Mouse (Mus musculus): ENCODE results near the gene Rad18. TPM values are rescaled to one million over a fixed set of nuclear protein-coding genes. Genes with fewer than 3 reads are reported as not detected.
"Not testable (repeated sequence)": the region's sequence is repeated elsewhere in the genome, so short reads cannot be mapped to it uniquely, and the experiment has no call there.

Rad18 gene
- polyA plus RNA-seq, 1 experiment: 11.3 TPM

DNA sequence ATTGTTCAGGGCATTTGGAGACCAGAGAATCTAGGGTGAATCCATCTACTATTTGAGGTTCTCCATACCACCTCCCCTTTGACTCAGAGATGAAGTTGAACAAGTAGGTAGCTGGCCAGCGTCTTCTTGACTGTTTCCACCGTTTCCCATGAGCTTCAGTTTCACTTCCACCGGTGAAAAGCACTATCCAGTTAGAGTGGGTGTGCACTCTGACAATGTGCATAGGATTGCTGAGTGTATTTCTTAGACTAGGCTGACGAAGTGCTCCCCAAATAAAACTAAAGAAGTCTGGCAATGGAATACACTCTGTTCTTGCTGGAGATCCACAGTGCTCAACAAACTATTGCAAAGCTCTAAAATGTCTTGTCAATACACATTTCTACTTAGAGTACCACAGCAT lies 29.0 kb upstream of the Rad18 start:
- Histone ChIP-seq H3K4me3 (ENCODE audit: insufficient read depth, poor library complexity, severe bottlenecking) (no peak overlapping the region), H3K36me3 (ENCODE audit: control insufficient read depth, insufficient read depth) (no peaks in the 10 kb centered on the region), H3ac (ENCODE audit: control insufficient read depth, insufficient read length, low read depth) (no peak overlapping the region), H3K79me3 (ENCODE audit: low read depth) (no peaks in the 10 kb centered on the region), H3K79me2 (ENCODE audit: control insufficient read depth, insufficient read depth) (no peaks in the 10 kb centered on the region), H3K27me3 (ENCODE audit: control insufficient read depth, insufficient read depth, insufficient read length) (no peaks in the 10 kb centered on the region)
- no peak for TF ChIP-seq FOSL1 (IDR thresholded peaks at IDR 0.05; ENCODE audit: insufficient read depth, low read length, poor library complexity, severe bottlenecking)
- TF ChIP-seq CEBPB (IDR thresholded peaks at IDR 0.05; ENCODE audit: low read depth): no peak
- no peak for TF ChIP-seq MAX (IDR thresholded peaks at IDR 0.05)
- TF ChIP-seq CTCF (IDR thresholded peaks at IDR 0.05; ENCODE audit: control insufficient read depth, insufficient read depth, insufficient read length): no peak
- TF ChIP-seq MYOG (IDR thresholded peaks at IDR 0.05; ENCODE audit: control insufficient read depth, extremely low read depth, insufficient read length): no peak
- no peak for TF ChIP-seq USF1 (IDR thresholded peaks at IDR 0.05; ENCODE audit: low read depth)

DNA sequence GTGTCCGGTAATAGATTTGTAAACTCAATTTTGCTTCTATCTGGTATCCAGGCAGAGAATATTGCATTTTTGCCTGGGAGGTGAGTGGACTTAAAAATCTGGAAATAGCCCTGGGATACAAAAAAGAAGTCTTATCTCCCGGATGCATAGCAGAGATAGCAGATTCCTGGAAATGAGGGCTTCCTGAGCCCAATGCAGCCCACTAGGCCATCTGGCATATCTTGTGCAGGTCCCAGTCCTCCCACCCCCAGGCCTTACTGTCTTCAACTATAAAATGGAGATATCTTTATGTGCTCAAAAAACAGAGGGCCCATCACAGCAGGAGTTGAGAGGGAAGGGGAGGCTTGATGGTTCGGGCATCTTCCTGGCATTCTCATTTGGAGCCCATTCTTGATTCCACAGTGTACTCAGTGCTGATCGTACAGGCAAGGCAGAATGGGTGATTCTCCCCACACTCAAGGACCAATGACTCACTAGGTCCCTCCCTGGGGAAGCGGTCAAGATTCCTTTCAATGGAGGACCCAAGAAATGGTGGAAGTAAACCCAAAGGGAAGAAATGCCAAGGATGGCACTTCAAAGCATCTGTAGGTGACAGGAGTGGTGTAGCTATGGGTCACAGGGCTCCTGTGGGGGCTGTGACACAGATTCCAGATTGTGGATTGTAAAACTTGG lies 24.1 kb upstream of the Rad18 start:
- no peaks in the 10 kb centered on the region for H3K36me3 ChIP-seq (ENCODE audit: control insufficient read depth, insufficient read depth)
- H3K4me3 ChIP-seq (ENCODE audit: insufficient read depth, poor library complexity, severe bottlenecking): no peak overlapping the region
- H3K79me2 ChIP-seq (ENCODE audit: control insufficient read depth, insufficient read depth): no peaks in the 10 kb centered on the region
- H3K79me3 ChIP-seq (ENCODE audit: low read depth): no peaks in the 10 kb centered on the region
- no peak for TF ChIP-seq MYOG (IDR thresholded peaks at IDR 0.05; ENCODE audit: control insufficient read depth, extremely low read depth, insufficient read length)
- TF ChIP-seq MYOD1 (IDR thresholded peaks at IDR 0.05; ENCODE audit: control insufficient read depth, insufficient read length, low read depth): no peak
- no peak for TF ChIP-seq CEBPB (IDR thresholded peaks at IDR 0.05; ENCODE audit: low read depth)
- TF ChIP-seq FOSL1 (IDR thresholded peaks at IDR 0.05; ENCODE audit: insufficient read depth, low read length, poor library complexity, severe bottlenecking): no peak
- no peak for TF ChIP-seq USF1 (IDR thresholded peaks at IDR 0.05; ENCODE audit: low read depth)
- no peak for TF ChIP-seq CTCF (IDR thresholded peaks at IDR 0.05; ENCODE audit: control insufficient read depth, insufficient read depth, insufficient read length)
- TF ChIP-seq MAX (IDR thresholded peaks at IDR 0.05): no peak
- H3K27me3 ChIP-seq (ENCODE audit: control insufficient read depth, insufficient read depth, insufficient read length): no peaks in the 10 kb centered on the region
- no peak overlapping the region for H3ac ChIP-seq (ENCODE audit: control insufficient read depth, insufficient read length, low read depth)

DNA sequence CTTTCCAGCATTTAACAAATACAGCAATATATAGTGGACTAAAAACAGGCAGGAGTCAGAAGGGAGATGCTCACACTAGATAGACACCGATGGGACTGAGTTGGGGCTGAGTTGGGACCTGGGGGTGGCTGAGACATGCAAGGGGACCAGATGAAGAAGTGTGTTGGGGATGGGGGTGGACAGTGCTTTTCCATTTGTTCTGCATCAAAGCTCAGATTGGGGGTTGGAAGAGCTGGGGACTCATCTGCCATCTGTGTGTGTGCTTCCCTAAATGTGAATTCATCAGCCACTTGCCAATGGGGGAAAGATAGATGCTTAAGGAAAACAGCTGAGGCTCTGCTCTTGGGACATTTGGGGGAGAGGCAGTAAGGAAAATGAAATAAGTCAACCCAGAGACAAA lies 23.5 kb upstream of the Rad18 start:
- no peak overlapping the region for H3K4me3 ChIP-seq (ENCODE audit: insufficient read depth, poor library complexity, severe bottlenecking)
- TF ChIP-seq MAX (IDR thresholded peaks at IDR 0.05) (no peak), FOSL1 (IDR thresholded peaks at IDR 0.05; ENCODE audit: insufficient read depth, low read length, poor library complexity, severe bottlenecking) (no peak), MYOD1 (IDR thresholded peaks at IDR 0.05; ENCODE audit: control insufficient read depth, insufficient read length, low read depth) (no peak), MYOG (IDR thresholded peaks at IDR 0.05; ENCODE audit: control insufficient read depth, extremely low read depth, insufficient read length) (no peak), CEBPB (IDR thresholded peaks at IDR 0.05; ENCODE audit: low read depth) (no peak), CTCF (IDR thresholded peaks at IDR 0.05; ENCODE audit: control insufficient read depth, insufficient read depth, insufficient read length) (no peak), USF1 (IDR thresholded peaks at IDR 0.05; ENCODE audit: low read depth) (no peak)
- H3K79me3 ChIP-seq (ENCODE audit: low read depth): no peaks in the 10 kb centered on the region
- no peaks in the 10 kb centered on the region for H3K79me2 ChIP-seq (ENCODE audit: control insufficient read depth, insufficient read depth)
- H3ac ChIP-seq (ENCODE audit: control insufficient read depth, insufficient read length, low read depth): no peak overlapping the region
- H3K27me3 ChIP-seq (ENCODE audit: control insufficient read depth, insufficient read depth, insufficient read length): no peaks in the 10 kb centered on the region
- no peaks in the 10 kb centered on the region for H3K36me3 ChIP-seq (ENCODE audit: control insufficient read depth, insufficient read depth)

DNA sequence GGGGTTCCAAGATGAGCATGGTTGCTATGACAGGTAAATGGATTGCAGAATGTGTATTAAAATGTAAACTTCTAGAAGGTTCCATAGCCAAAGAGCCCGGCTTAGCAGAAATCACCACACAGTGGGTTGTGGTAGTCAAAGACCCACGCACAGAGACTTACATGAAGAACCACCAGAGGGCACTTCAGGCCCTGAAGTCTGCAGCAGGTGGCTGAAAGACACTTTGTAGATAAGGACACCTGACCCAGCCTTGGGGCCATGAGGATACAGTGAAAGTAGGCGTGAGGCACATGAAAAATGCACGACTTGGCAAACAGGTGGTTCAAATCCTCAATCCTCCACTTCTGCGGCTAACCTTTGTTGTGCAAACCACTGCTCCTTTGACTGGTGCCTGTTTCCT lies 20.7 kb upstream of the Rad18 start:
- Histone ChIP-seq H3K27me3 (ENCODE audit: control insufficient read depth, insufficient read depth, insufficient read length) (no peaks in the 10 kb centered on the region), H3ac (ENCODE audit: control insufficient read depth, insufficient read length, low read depth) (no peak overlapping the region), H3K79me3 (ENCODE audit: low read depth) (no peaks in the 10 kb centered on the region), H3K4me3 (ENCODE audit: insufficient read depth, poor library complexity, severe bottlenecking) (no peak overlapping the region), H3K79me2 (ENCODE audit: control insufficient read depth, insufficient read depth) (no peaks in the 10 kb centered on the region), H3K36me3 (ENCODE audit: control insufficient read depth, insufficient read depth) (no peaks in the 10 kb centered on the region)
- TF ChIP-seq USF1 (IDR thresholded peaks at IDR 0.05; ENCODE audit: low read depth) (no peak), CTCF (IDR thresholded peaks at IDR 0.05; ENCODE audit: control insufficient read depth, insufficient read depth, insufficient read length) (peak; percentile 3)

DNA sequence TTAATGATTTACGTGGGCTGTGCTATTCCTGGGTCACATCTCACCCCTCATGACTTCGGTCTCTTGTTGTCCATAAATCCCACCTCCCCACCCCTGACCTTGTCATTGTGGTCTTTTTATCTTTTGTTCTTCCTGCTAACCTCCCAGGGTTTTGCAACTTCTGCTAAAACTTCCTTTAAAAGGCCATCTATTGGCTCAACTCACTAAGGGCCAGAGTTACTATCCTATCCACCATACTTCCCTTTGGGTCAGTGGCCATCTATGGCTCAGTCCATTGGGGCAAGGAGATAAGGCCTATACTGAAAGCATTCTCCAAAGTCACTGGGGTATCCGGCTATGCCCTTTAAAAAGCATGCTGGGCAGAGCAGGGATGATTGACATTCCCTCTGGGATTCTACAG lies 17.5 kb upstream of the Rad18 start:
- H3ac ChIP-seq (ENCODE audit: control insufficient read depth, insufficient read length, low read depth): no peak overlapping the region
- H3K4me3 ChIP-seq (ENCODE audit: insufficient read depth, poor library complexity, severe bottlenecking): no peak overlapping the region
- TF ChIP-seq CEBPB (IDR thresholded peaks at IDR 0.05; ENCODE audit: low read depth) (no peak), MAX (IDR thresholded peaks at IDR 0.05) (no peak), MYOG (IDR thresholded peaks at IDR 0.05; ENCODE audit: control insufficient read depth, extremely low read depth, insufficient read length) (no peak), FOSL1 (IDR thresholded peaks at IDR 0.05; ENCODE audit: insufficient read depth, low read length, poor library complexity, severe bottlenecking) (no peak), MYOD1 (IDR thresholded peaks at IDR 0.05; ENCODE audit: control insufficient read depth, insufficient read length, low read depth) (no peak), USF1 (IDR thresholded peaks at IDR 0.05; ENCODE audit: low read depth) (no peak), CTCF (IDR thresholded peaks at IDR 0.05; ENCODE audit: control insufficient read depth, insufficient read depth, insufficient read length) (no peak)
- no peaks in the 10 kb centered on the region for H3K36me3 ChIP-seq (ENCODE audit: control insufficient read depth, insufficient read depth)
- H3K79me3 ChIP-seq (ENCODE audit: low read depth): no peaks in the 10 kb centered on the region
- no peaks in the 10 kb centered on the region for H3K79me2 ChIP-seq (ENCODE audit: control insufficient read depth, insufficient read depth)
- H3K27me3 ChIP-seq (ENCODE audit: control insufficient read depth, insufficient read depth, insufficient read length): no peaks in the 10 kb centered on the region

DNA sequence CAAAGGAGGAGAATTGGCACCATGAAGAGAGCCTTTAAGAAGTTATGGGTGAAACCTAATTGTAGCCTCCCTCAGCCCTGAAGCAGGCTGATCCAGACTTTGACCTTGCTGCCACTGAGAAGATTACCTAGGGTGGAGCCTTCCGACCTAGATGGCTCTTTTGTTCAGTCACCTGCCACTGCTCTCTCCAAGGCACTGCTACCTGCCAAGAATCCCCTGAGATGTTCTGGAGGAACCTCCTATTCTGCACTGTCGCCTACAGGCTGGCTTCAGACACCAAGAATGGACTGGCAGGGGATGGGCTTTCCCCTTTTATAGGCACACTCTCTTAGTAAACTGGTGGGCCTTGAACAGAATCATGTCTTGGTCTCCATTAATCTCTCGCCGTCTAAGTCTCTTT lies 5.8 kb upstream of the Rad18 start:
- H3K4me3 ChIP-seq (ENCODE audit: insufficient read depth, poor library complexity, severe bottlenecking); H3K79me2 ChIP-seq (ENCODE audit: control insufficient read depth, insufficient read depth); H3K79me3 ChIP-seq (ENCODE audit: low read depth); H3K36me3 ChIP-seq (ENCODE audit: control insufficient read depth, insufficient read depth); H3ac ChIP-seq (ENCODE audit: control insufficient read depth, insufficient read length, low read depth); H3K27me3 ChIP-seq (ENCODE audit: control insufficient read depth, insufficient read depth, insufficient read length): not testable (repeated sequence)

All from C2C12 (cell line).